Mouse (Mus musculus) kidney, adult 2 months (tissue): ENCODE results near the gene Efcab11. TPM values are rescaled to one million over a fixed set of nuclear protein-coding genes. Genes with fewer than 3 reads are reported as not detected.

Experiments used
- DNase-seq: peaks from one replicate; pipeline ENCODE4 v3.0.0; 2021
- H3K27ac ChIP-seq: fragments of 200-500 bp; 2 replicates; pipeline ENCODE4 v1.5.1; 2012; ENCODE audit warnings: low read depth, low read length, control low read depth, inconsistent platforms; ENCODE audit not compliant: insufficient read depth
- H3K27me3 ChIP-seq: fragments of 200-500 bp; replicated peaks from 2 replicates; pipeline ENCODE4 v1.6.1; 2012; ENCODE audit warnings: mild to moderate bottlenecking, moderate library complexity, low read length, inconsistent platforms; ENCODE audit not compliant: control insufficient read depth, insufficient read depth
- H3K36me3 ChIP-seq: fragments of 200-500 bp; 2 replicates; pipeline ENCODE4 v1.6.1; 2012; ENCODE audit warnings: mild to moderate bottlenecking, moderate library complexity, low read length, inconsistent platforms; ENCODE audit not compliant: control insufficient read depth, insufficient read depth
- H3K4me1 ChIP-seq: fragments of 200-500 bp; 2 replicates; pipeline ENCODE4 v1.6.1; 2011; ENCODE audit warnings: low read length; ENCODE audit not compliant: control insufficient read depth, insufficient read depth
- H3K4me3 ChIP-seq: fragments of 200-500 bp; 2 replicates; pipeline ENCODE4 v1.5.1; 2011; ENCODE audit warnings: mild to moderate bottlenecking, low read depth, low read length, control low read depth; ENCODE audit not compliant: insufficient read depth
- CTCF ChIP-seq: fragments of 200-500 bp; conservative IDR thresholded peaks from 2 replicates; pipeline ENCODE4 v1.5.1; 2011; ENCODE audit warnings: low read depth, mild to moderate bottlenecking, control low read depth, low read length, moderate library complexity, mixed read lengths; ENCODE audit not compliant: insufficient read depth, insufficient read length
- POLR2A ChIP-seq: fragments of 200-500 bp; IDR thresholded peaks from one replicate; pipeline ENCODE4 v1.6.1; 2011; ENCODE audit warnings: low read depth, low read length, control low read depth
- WGBS: fragments of 180-500 bp; shearing (Covaris S2); methylation state at CpG from one replicate; pipeline ENCODE4 v1.1.7; 2018; 5-methylcytosine and 5-hydroxymethylcytosine counted together
- polyA plus RNA-seq: library from polyadenylated mRNA; depleted of rRNA; stranded (reverse); fragments of >200 nt; gene quantifications from 2 replicates; pipeline ENCODE4 v1.2.3, GENCODE M21; 2012

The Efcab11 gene
- polyA plus RNA-seq, 1 experiment = 0.25 TPM

GRCm38 (mm10) chr12:99756213-99756612 is 128.0 kb downstream of the Efcab11 start:
- no peaks in the 10 kb centered on the region for H3K36me3 ChIP-seq
- H3K4me1 ChIP-seq = no peaks in the 10 kb centered on the region
- no peak overlapping the region for H3K4me3 ChIP-seq
- TF ChIP-seq POLR2A (no peak), CTCF (no peak)
- no peaks in the 10 kb centered on the region for H3K27me3 ChIP-seq
- 91% methylated on average over 9 of the region's 9 CpGs for WGBS
- no peak overlapping the region for H3K27ac ChIP-seq
- DNase-seq = no peak

- Histone ChIP-seq H3K4me3 (no peak overlapping the region), H3K27ac (no peak overlapping the region), H3K27me3 (no peaks in the 10 kb centered on the region; the same call in 1 of the 2 replicates), H3K4me1 (no peaks in the 10 kb centered on the region), H3K36me3 (no peaks in the 10 kb centered on the region)
- 67% methylated on average over 11 of the region's 11 CpGs for WGBS
- TF ChIP-seq POLR2A = no peak
- TF ChIP-seq CTCF = no peak
- no peak for DNase-seq
Measured at GRCm38 (mm10) chr12:99752986-99753385, 131.3 kb downstream of the Efcab11 start.

- H3K27me3 ChIP-seq = no peaks in the 10 kb centered on the region; the same call in 1 of the 2 replicates
- no peak overlapping the region for H3K27ac ChIP-seq
- no peak overlapping the region for H3K4me3 ChIP-seq
- DNase-seq = no peak
- no peaks in the 10 kb centered on the region for H3K4me1 ChIP-seq
- TF ChIP-seq POLR2A (no peak), CTCF (no peak)
- no peaks in the 10 kb centered on the region for H3K36me3 ChIP-seq
- WGBS = 82% methylated on average over 3 of the region's 3 CpGs
Measured at GRCm38 (mm10) chr12:99749391-99749790, 134.8 kb downstream of the Efcab11 start.

- no peaks in the 10 kb centered on the region for H3K4me1 ChIP-seq
- 45% methylated on average over 8 of the region's 8 CpGs for WGBS
- H3K27ac ChIP-seq = no peak overlapping the region
- DNase-seq = no peak
- no peak overlapping the region for H3K4me3 ChIP-seq
- no peaks in the 10 kb centered on the region for H3K27me3 ChIP-seq
- H3K36me3 ChIP-seq = no peaks in the 10 kb centered on the region
- TF ChIP-seq CTCF = 0 out of 2 replicates have a peak, but pooled peaks have one; percentile 15
- TF ChIP-seq POLR2A = no peak
Measured at GRCm38 (mm10) chr12:99741631-99742030, 142.6 kb downstream of the Efcab11 start.

- TF ChIP-seq CTCF = no peak
- no peak for TF ChIP-seq POLR2A
- no peak overlapping the region for H3K27ac ChIP-seq
- no peaks in the 10 kb centered on the region for H3K4me1 ChIP-seq
- 83% methylated on average over 5 of the region's 5 CpGs for WGBS
- H3K4me3 ChIP-seq = no peak overlapping the region
- no peaks in the 10 kb centered on the region for H3K36me3 ChIP-seq
- DNase-seq = no peak
- H3K27me3 ChIP-seq = no peaks in the 10 kb centered on the region
Measured at GRCm38 (mm10) chr12:99739211-99739610, 145.0 kb downstream of the Efcab11 start.

GRCm38 (mm10) chr12:99738256-99738655 is 146.0 kb downstream of the Efcab11 start:
- H3K36me3 ChIP-seq = no peaks in the 10 kb centered on the region
- TF ChIP-seq POLR2A (no peak), CTCF (no peak)
- H3K4me3 ChIP-seq = no peak overlapping the region
- no peaks in the 10 kb centered on the region for H3K4me1 ChIP-seq
- no peak overlapping the region for H3K27ac ChIP-seq
- 87% methylated on average over 6 of the region's 6 CpGs for WGBS
- no peaks in the 10 kb centered on the region for H3K27me3 ChIP-seq
- DNase-seq = no peak

- no peaks in the 10 kb centered on the region for H3K27me3 ChIP-seq
- H3K27ac ChIP-seq = no peak overlapping the region
- no peak overlapping the region for H3K4me3 ChIP-seq
- DNase-seq = no peak
- TF ChIP-seq CTCF (no peak), POLR2A (no peak)
- no peaks in the 10 kb centered on the region for H3K36me3 ChIP-seq
- WGBS = 82% methylated on average over 3 of the region's 3 CpGs
- H3K4me1 ChIP-seq = no peaks in the 10 kb centered on the region
Measured at GRCm38 (mm10) chr12:99736971-99737370, 147.3 kb downstream of the Efcab11 start.
